Mouse (Mus musculus) testis, adult 2 months (tissue): ENCODE results near the gene Vtn.

Experiments used
- CTCF ChIP-seq: fragments of 200-500 bp; IDR thresholded peaks from 2 replicates; pipeline ENCODE4 v1.5.1; 2012; ENCODE audit warnings: low read depth, mild to moderate bottlenecking, inconsistent platforms, low read length, moderate library complexity; ENCODE audit not compliant: control insufficient read depth, insufficient read depth, insufficient replicate concordance
- POLR2A ChIP-seq: fragments of 200-500 bp; IDR thresholded peaks from 2 replicates; pipeline ENCODE4 v1.6.1; 2012; ENCODE audit warnings: low read depth, mild to moderate bottlenecking, inconsistent platforms, low read length, moderate library complexity; ENCODE audit not compliant: control insufficient read depth

DNA sequence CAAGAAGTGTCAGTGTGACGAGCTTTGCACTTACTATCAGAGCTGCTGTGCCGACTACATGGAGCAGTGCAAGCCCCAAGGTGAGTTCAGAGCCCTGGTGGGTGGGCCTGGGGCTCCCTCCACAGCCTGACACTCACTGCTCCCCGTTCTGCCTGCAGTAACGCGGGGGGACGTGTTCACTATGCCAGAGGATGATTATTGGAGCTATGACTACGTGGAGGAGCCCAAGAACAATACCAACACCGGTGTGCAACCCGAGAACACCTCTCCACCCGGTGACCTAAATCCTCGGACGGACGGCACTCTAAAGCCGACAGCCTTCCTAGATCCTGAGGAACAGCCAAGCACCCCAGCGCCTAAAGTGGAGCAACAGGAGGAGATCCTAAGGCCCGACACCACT, 652 bp downstream of the Vtn start:
- TF ChIP-seq POLR2A (no peak), CTCF (no peak)
